Mouse (Mus musculus): ENCODE results near the gene Gm49395.

- TF ChIP-seq EP300 (IDR thresholded peaks at IDR 0.05; ENCODE audit: low read depth), result no peak
- no peak for TF ChIP-seq CTCF (IDR thresholded peaks at IDR 0.05; ENCODE audit: low read depth)
Observed at GRCm38 (mm10) chr13:115031177-115032000, 70.3 kb downstream of the Gm49395 start.
